Mouse (Mus musculus) heart, embryonic 11.5 days (tissue): ENCODE measurements around the gene Olfr393. TPM values are rescaled to one million over a fixed set of nuclear protein-coding genes. Genes with fewer than 3 reads are reported as not detected.

Experiments used
- ATAC-seq: fragments of 200-750 bp; cut with Nextera tagmentation; replicated peaks from 2 replicates; pipeline ENCODE4 v1.8.0; 2017; ENCODE audit warnings: moderate library complexity; ENCODE audit not compliant: insufficient number of reproducible peaks, low FRiP score, low TSS enrichment
- H3K27ac ChIP-seq: fragments of 300-500 bp; sonication (generic); 2 replicates; pipeline ENCODE4 v1.5.1; 2014; ENCODE audit warnings: mild to moderate bottlenecking, low read depth, low read length
- H3K27me3 ChIP-seq: fragments of 300-500 bp; sonication (generic); 2 replicates; pipeline ENCODE4 v1.6.1; 2014; ENCODE audit warnings: mild to moderate bottlenecking, low read length, mixed read lengths; ENCODE audit not compliant: control insufficient read depth, insufficient read depth
- H3K36me3 ChIP-seq: fragments of 300-500 bp; sonication (generic); 2 replicates; pipeline ENCODE4 v1.6.1; 2014; ENCODE audit warnings: mild to moderate bottlenecking, low read length, moderate library complexity, mixed read lengths; ENCODE audit not compliant: control insufficient read depth, insufficient read depth
- H3K4me1 ChIP-seq: fragments of 300-500 bp; sonication (generic); 2 replicates; pipeline ENCODE4 v1.6.1; 2014; ENCODE audit warnings: low read length; ENCODE audit not compliant: control insufficient read depth, insufficient read depth
- H3K4me2 ChIP-seq: fragments of 300-500 bp; sonication (generic); 2 replicates; pipeline ENCODE4 v1.6.1; 2014; ENCODE audit warnings: mild to moderate bottlenecking, moderate library complexity
- H3K4me3 ChIP-seq: fragments of 300-500 bp; sonication (generic); 2 replicates; pipeline ENCODE4 v1.5.1; 2014; ENCODE audit warnings: low read depth, low read length
- H3K9ac ChIP-seq: fragments of 300-500 bp; sonication (generic); 2 replicates; pipeline ENCODE4 v1.6.1; 2014; ENCODE audit warnings: mild to moderate bottlenecking, low read depth, low read length, moderate library complexity
- H3K9me3 ChIP-seq: fragments of 300-500 bp; sonication (generic); replicated peaks from 2 replicates; pipeline ENCODE4 v1.6.1; 2016; ENCODE audit warnings: low read length; ENCODE audit not compliant: control insufficient read depth
- WGBS: fragments of 180-500 bp; shearing (Covaris S2); extraction: QIAGEN DNeasy Blood & Tissue Kit; methylation state at CpG from one replicate; pipeline ENCODE4 v1.1.7; 2014; ENCODE audit not compliant: insufficient replicate concordance; 5-methylcytosine and 5-hydroxymethylcytosine counted together
- polyA plus RNA-seq: library from polyadenylated mRNA; unstranded; fragments of >200 nt; fragmentation: Nextera tagmentation; extraction: Ambion mirVana; gene quantifications from 2 replicates; pipeline ENCODE4 v1.2.1, GENCODE M21; 2014

Olfr393 gene
- not detected in 2 replicates for polyA plus RNA-seq

- H3K9ac ChIP-seq, result no peak within 1 kb of the TSS
- H3K4me3 ChIP-seq, result no peak within 1 kb of the TSS
- no peak within 1 kb of the TSS for H3K4me2 ChIP-seq
- no peaks in the 10 kb centered on the region for H3K9me3 ChIP-seq
- no peaks in the 10 kb centered on the region for H3K4me1 ChIP-seq
- no peak within 1 kb of the TSS for H3K27ac ChIP-seq
- H3K27me3 ChIP-seq, result no peaks in the 10 kb centered on the region
- no peak for ATAC-seq
- no peaks in the 10 kb centered on the region for H3K36me3 ChIP-seq
These were observed at the start of gene Olfr393 for GRCm38 (mm10) chr11:73851354-73851753. Gene Olfr393 (minus strand): TSS chr11:73851454.

- Histone ChIP-seq H3K9me3 (no peaks in the 10 kb centered on the region), H3K27ac (no peak within 1 kb of the TSS), H3K27me3 (no peaks in the 10 kb centered on the region), H3K36me3 (no peaks in the 10 kb centered on the region), H3K4me1 (no peaks in the 10 kb centered on the region), H3K4me2 (no peak within 1 kb of the TSS), H3K9ac (no peak within 1 kb of the TSS), H3K4me3 (no peak within 1 kb of the TSS)
- no peak for ATAC-seq
- 81% methylated on average over 1 of the region's 1 CpGs for WGBS
These were observed 39.4 kb upstream of the Olfr393 start, which contains the start of gene Olfr394 for GRCm38 (mm10) chr11:73890671-73891070. Gene Olfr394 (minus strand): TSS chr11:73890771.

- Histone ChIP-seq H3K27ac (no peak within 1 kb of the TSS), H3K36me3 (no peaks in the 10 kb centered on the region), H3K4me2 (no peak within 1 kb of the TSS), H3K9ac (no peak within 1 kb of the TSS), H3K4me3 (no peak within 1 kb of the TSS), H3K9me3 (no peaks in the 10 kb centered on the region), H3K4me1 (no peaks in the 10 kb centered on the region), H3K27me3 (no peaks in the 10 kb centered on the region)
- 83% methylated on average over 1 of the region's 1 CpGs for WGBS
- ATAC-seq, result no peak
These were observed 34.3 kb downstream of the Olfr393 start, which contains the start of gene Olfr392 for GRCm38 (mm10) chr11:73816949-73817348. Gene Olfr392 (minus strand): TSS chr11:73817049.

- H3K9ac ChIP-seq, result no peak within 1 kb of the TSS
- no peak within 1 kb of the TSS for H3K27ac ChIP-seq
- no peak within 1 kb of the TSS for H3K4me3 ChIP-seq
- H3K4me2 ChIP-seq, result no peak within 1 kb of the TSS
- H3K27me3 ChIP-seq, result no peaks in the 10 kb centered on the region
- no peaks in the 10 kb centered on the region; the same call in 1 of the 2 replicates for H3K9me3 ChIP-seq
- ATAC-seq, result no peak
- H3K36me3 ChIP-seq, result no peaks in the 10 kb centered on the region
- no peaks in the 10 kb centered on the region for H3K4me1 ChIP-seq
- 36% methylated on average over 1 of the region's 1 CpGs for WGBS
These were observed 48.3 kb downstream of the Olfr393 start, which contains the start of gene Olfr391-ps for GRCm38 (mm10) chr11:73802952-73803351. Gene Olfr391-ps (minus strand): TSS chr11:73803052.

Other genes starting within 250 kb of the Olfr393 start
- not detected in 2 replicates for gene Zfp735, start 162.7 kb downstream of the Olfr393 start, polyA plus RNA-seq
- not detected in 2 replicates for gene Olfr389, start 70.7 kb downstream of the Olfr393 start, polyA plus RNA-seq
- gene Olfr390, start 68.5 kb downstream of the Olfr393 start, polyA plus RNA-seq, result not detected in 2 replicates
- gene Olfr391-ps, start 48.4 kb downstream of the Olfr393 start, polyA plus RNA-seq, result not detected in 2 replicates
- not detected in 2 replicates for gene Olfr392, start 34.4 kb downstream of the Olfr393 start, polyA plus RNA-seq
- gene Olfr394, start 39.3 kb upstream of the Olfr393 start, polyA plus RNA-seq, result not detected in 2 replicates
- gene Olfr395, start 57.8 kb upstream of the Olfr393 start, polyA plus RNA-seq, result not detected in 2 replicates
- not detected in 2 replicates for gene Olfr23, start 85.2 kb upstream of the Olfr393 start, polyA plus RNA-seq
- gene Olfr397, start 109.4 kb upstream of the Olfr393 start, polyA plus RNA-seq, result not detected in 2 replicates
- gene Olfr398, start 139.0 kb upstream of the Olfr393 start, polyA plus RNA-seq, result not detected in 2 replicates
- gene Olfr139, start 205.1 kb upstream of the Olfr393 start, polyA plus RNA-seq, result not detected in 2 replicates
- gene Olfr399, start 205.2 kb upstream of the Olfr393 start, polyA plus RNA-seq, result not detected in 2 replicates
- gene Zfp616, start 218.5 kb upstream of the Olfr393 start, polyA plus RNA-seq, result not detected in 2 replicates